Mouse (Mus musculus): ENCODE data around the gene Eif2b5.

The Eif2b5 gene

DNA sequence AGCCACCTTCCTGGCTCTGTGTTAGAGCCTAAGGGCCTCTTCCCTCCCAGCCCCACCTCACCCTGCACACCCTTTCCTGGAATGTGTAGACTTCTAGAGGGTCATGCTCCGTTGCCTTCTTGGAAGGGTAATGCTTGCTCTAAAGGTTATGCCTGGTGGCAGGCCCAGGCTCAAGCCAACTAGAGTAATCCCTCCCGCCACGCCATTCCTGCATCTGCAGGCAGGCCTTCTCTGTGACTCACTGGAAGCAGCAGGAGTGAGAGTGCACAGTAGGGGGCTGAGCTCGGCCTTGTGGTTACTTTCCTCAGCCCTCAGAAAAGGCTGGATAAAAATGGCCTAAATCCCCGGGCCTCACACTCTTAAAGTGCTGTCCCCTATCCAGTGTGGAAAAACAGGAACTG is 38.5 kb downstream of the Eif2b5 start:
- DNase-seq (ENCODE audit: low spot score), result no peak

DNA sequence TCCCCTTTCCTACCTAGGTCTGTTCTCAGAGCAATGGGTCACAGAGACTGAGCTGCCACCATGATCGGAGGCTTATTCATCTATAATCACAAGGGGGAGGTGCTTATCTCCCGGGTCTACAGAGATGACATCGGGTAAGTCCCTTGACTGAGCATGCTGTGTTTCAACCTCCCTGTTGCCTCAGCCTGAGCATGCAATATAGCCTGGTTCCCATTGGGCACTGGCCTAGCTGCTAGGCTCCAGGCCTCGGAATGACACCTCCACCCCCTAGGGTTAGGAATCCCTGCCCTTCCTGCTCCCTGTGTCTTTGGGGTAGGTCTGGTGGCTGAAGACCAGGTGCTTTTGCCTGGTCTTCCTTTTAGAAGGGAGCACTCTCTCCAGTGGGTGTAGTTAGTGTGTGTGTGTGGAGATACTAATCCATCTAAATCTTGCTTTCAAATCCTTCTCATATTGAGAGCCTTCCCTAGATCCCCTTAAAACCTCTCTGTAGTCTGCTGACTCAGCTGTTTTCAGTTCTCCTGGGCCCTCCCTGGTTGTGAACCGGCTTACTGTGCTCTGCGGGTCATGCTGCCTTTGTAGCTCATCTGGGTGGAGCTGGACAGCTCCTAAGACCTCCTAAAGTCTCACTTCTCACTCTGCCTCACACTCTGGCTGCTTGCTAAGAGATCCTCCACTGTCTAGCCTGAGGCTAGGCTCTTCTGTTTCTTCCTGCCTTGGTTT is 39.1 kb downstream of the Eif2b5 start:
- no peak for DNase-seq (ENCODE audit: low spot score)

DNA sequence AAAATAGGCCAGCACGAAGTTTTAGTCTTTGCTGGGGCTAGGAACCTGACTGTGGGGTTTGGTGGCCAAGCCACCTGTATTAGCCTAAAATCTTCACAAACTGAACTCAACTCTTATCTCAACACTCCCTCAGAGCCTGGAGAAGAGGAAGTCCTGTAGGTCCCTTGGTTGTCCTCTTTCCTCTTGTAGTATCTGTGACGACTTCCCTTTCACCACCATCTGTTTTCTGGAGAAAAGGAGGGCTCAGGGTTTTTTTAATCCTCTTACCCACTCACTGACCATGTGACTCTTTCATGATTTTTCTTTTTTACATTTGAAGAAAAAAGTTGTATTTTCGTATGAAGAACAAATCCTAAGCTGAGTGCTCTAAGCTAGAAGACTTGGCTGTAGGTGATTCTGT is 41.0 kb downstream of the Eif2b5 start:
- DNase-seq (ENCODE audit: low spot score), result no peak

DNA sequence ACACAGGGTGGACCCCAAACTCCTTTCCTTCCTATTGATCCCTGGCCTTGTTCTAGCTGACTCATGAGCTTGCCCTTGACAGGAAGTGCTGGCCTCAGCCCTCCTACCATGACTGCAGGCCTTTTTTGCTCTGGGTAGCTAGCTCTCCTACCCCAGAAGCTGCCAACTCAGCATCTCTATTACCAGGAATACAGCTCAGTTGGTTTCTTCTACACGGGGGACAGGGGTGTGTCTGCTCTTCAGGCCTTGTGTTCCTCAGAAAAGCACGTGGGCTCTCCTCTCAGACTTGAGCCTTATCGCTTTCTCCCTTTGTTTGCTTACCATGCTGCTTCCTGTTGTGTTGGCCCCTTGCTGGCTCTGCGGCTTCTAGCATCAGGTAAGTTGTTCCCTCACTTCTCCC is 41.8 kb downstream of the Eif2b5 start:
- DNase-seq (ENCODE audit: low spot score), result no peak

DNA sequence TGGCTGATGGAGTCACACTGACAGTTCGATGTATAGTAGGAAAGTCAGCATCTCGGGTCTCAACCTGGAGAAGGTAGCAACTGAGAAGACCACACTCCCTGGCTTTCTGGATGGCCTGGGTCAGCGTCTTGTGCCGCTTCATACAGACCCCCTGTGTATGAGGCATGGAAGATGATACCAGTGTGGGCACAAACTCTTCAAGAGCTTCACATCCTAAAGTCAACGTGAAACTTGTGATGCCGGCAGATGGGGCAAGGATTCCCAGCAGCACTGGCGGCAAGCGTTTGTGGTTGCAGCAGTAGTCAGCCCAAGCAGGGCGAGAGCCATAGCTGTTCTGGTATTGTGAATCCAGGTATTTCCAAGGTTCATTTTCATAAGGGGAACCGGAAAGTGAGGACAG is 47.1 kb downstream of the Eif2b5 start:
- no peak for DNase-seq (ENCODE audit: low spot score)

DNA sequence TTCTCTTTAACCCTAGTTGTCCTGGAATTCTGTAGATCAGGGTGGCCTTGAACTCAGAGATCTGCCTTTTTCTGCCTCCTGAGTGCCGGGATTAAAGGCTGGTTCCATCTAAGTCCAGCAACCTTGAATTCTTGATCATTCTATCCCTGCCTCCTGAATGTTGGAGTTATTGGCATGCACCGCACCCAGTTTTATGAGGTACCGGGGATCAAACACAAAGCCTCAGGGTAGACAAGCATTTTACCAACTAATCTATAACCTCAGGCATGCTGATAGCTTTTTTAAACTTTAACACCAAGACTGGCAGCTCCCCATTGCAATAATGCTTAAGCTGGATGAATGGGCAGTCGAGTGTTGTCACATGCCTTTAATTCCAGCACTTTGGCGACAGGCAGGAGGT is 48.8 kb downstream of the Eif2b5 start:
- DNase-seq (ENCODE audit: low spot score), result no peak

DNA sequence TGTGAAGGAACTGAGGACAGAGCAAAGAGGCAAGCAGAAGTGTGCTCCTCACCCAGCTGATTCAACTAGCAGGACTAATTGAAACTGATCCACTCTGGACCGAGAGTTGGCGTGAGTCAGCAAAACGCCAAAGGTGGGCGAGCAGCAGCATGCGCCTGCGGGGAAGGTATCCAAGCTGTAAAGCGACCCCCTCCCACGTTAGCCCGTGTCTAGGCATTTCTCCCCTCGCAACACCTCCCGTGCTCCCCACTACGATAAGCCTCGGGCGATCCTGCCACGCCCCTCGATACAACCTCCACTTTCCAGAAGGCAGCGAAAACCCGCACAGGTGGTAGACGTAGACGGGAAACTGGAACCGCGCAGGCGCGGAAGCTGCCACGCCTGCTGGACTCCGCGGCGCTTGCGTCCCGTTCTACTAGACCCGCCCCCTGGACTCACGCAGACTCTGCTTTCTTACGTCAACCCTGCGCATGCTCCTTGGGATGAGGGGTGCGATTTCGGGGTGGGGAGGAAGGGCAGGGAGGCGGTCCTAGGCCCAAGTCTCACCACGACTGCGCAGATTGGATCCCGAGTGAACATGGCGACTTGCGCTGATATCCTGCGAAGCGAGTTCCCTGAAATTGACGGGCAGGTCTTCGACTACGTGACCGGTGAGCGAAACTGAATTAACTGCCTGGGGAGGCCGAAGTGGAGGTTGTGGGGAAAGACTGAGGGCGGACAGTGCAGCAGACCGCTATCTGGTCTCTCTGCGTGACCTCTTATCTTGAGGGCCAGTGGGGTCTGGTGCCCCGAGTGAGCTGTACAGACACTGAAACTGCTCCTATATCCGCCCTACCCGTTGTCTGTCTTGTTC is 49.7 kb downstream of the Eif2b5 start, which contains the start of gene Abcf3:
TSS of gene Abcf3 (plus strand) at position 482 of the 853 bp plus-strand sequence.
- peak; percentile 100 for DNase-seq (ENCODE audit: low spot score)

DNA sequence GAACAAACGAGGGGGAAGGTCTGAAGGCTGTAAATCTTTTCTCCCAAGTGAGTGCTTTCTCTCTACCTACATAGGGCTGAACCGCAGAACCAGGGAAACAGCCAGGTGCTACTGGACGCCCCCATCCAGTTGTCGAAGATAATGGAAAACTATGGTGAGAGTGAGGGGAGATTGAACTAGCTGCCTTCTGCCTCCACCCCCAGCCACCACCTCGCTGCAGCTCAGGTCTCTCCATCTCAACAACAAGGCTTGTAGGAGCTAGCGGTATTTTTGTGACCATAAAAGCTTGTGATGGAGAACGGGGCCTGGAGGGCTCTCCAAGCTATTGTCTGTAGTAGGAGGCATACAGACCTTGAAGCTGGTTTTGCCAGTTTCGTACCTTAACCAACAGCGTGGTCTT is 50.5 kb downstream of the Eif2b5 start:
- DNase-seq (ENCODE audit: low spot score), result no peak

DNA sequence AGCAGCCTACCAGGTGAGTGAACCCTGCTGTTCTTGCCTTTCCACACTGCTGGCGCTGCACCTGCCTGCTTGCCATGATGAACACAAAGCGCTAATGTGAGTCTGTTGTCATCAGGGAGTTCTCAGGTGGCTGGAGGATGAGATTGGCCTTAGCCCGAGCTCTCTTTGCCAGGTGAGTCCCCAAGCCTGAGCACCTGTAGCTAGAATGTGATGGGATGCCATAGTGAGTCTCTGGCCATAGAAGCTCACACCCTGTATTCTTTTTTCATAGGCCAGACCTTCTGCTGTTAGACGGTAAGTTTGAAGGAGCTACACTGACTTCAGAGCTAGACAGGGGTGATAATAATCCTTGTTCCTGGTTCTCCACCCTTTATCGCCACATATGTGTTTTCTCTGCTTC is 53.1 kb downstream of the Eif2b5 start:
- no peak for DNase-seq (ENCODE audit: low spot score)

DNA sequence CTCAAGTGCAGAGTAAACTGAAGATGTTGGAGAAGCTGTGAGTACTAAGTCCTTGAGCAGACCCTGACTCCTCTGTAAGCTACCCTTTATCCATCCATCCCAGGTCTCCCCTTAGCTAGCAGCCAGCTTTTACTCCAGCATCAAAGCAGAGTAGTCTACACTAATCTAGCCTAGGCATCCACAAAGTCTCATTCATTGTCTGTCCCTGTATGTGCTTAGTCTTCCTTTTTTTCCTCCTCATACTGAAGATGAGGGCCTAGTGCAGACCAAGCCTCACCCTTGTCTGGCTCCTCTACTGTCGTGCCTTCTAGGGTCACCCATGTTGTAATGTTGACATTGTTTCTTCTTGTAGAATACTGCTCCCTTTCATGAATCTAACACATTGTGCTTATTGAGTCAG is 54.0 kb downstream of the Eif2b5 start:
- DNase-seq (ENCODE audit: low spot score), result no peak

DNA sequence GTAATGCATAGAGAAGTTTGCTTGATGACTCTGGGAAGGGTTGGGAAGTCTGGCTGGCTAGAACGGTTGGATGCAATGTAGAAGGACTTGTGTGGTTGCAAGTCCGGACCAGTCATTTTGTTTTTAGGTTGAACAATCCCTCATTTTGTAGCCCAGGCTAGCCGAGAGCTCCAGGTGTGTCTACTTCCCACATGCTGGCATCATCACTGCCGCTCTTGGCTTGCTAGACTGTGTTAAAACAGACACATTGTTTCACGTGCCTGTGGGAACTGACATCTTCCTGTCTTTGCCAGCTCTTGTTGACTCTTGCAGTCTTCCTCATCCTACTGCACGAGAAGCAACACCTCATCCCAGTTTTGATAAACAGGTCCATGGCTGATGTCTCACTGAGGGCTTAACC is 56.4 kb downstream of the Eif2b5 start:
- DNase-seq (ENCODE audit: low spot score), result no peak

DNA sequence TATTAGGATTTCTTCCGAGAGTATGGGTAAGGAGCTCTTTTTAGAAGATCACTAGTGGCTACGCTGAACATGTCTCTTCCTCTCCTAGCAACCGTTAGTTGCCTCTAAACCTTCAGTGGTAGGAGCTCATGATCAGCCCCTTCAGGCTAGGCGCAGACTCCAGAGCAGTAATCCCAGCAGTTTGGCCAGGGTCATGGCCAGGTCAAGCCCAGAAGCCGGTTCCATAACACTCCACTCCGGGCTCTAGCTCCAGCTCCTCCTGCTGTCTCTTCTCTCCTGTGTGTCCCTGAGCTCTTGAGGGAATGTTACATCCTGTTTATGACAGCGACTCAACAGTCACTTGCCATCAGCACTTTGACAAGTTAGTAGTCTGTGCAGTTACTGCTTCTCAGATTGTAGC is 58.8 kb downstream of the Eif2b5 start:
- no peak for DNase-seq (ENCODE audit: low spot score)

All from embryo, embryonic 10.5 days (tissue).